Mouse (Mus musculus) stomach, postnatal 0 days (tissue): ENCODE measurements at regions not wholly inside any gene's neighbourhood (a gene's known extent, or its start where the extent isn't known, plus 50 kb on each side); places are given as distances from the start of the nearest gene placed in this dataset.

Experiments
- ATAC-seq: fragments of 200-750 bp; cut with Nextera tagmentation; 2 replicates; pipeline ENCODE4 v1.8.0; 2017; ENCODE audit not compliant: low FRiP score, low TSS enrichment
- DNase-seq: peaks from one replicate; pipeline ENCODE4 v3.0.0-alpha.2; 2016; ENCODE audit warnings: low spot score
- H3K27ac ChIP-seq: fragments of 300-500 bp; sonication (generic); replicated peaks from 2 replicates; pipeline ENCODE4 v1.5.1; 2014; ENCODE audit warnings: mild to moderate bottlenecking, control low read depth
- H3K27me3 ChIP-seq: fragments of 300-500 bp; sonication (generic); 2 replicates; pipeline ENCODE4 v1.6.1; 2014; ENCODE audit warnings: low read length; ENCODE audit not compliant: control insufficient read depth, insufficient read depth
- H3K36me3 ChIP-seq: fragments of 300-500 bp; sonication (generic); 2 replicates; pipeline ENCODE4 v1.6.1; 2014; ENCODE audit warnings: low read length, mixed read lengths; ENCODE audit not compliant: control insufficient read depth, insufficient read depth
- H3K4me1 ChIP-seq: fragments of 300-500 bp; sonication (generic); replicated peaks from 2 replicates; pipeline ENCODE4 v1.6.1; 2014; ENCODE audit warnings: antibody characterized with exemption; ENCODE audit not compliant: control insufficient read depth, insufficient read depth
- H3K4me2 ChIP-seq: fragments of 300-500 bp; sonication (generic); replicated peaks from 2 replicates; pipeline ENCODE4 v1.6.1; 2014; ENCODE audit warnings: low read depth, mild to moderate bottlenecking, control low read depth, moderate library complexity
- H3K4me3 ChIP-seq: fragments of 300-500 bp; sonication (generic); 2 replicates; pipeline ENCODE4 v1.5.1; 2014; ENCODE audit warnings: low read depth, low read length, control low read depth
- H3K9ac ChIP-seq: fragments of 300-500 bp; sonication (generic); 2 replicates; pipeline ENCODE4 v1.6.1; 2014; ENCODE audit warnings: mild to moderate bottlenecking, low read length, control low read depth, mixed read lengths
- H3K9me3 ChIP-seq: fragments of 300-500 bp; sonication (generic); 2 replicates; pipeline ENCODE4 v1.6.1; 2016; ENCODE audit warnings: low read length; ENCODE audit not compliant: control insufficient read depth
- CTCF ChIP-seq: IDR thresholded peaks from 2 replicates; pipeline ENCODE4 v1.5.1; 2016; ENCODE audit warnings: antibody characterized with exemption, low read depth, mild to moderate bottlenecking, moderate library complexity
- EP300 ChIP-seq: optimal IDR thresholded peaks from 2 replicates; pipeline ENCODE3; 2016; ENCODE audit warnings: antibody characterized with exemption
- WGBS: fragments of 180-500 bp; shearing (Covaris S2); extraction: QIAGEN DNeasy Blood & Tissue Kit; methylation state at CpG from one replicate; pipeline ENCODE4 v1.1.7; 2014; 5-methylcytosine and 5-hydroxymethylcytosine counted together

DNA sequence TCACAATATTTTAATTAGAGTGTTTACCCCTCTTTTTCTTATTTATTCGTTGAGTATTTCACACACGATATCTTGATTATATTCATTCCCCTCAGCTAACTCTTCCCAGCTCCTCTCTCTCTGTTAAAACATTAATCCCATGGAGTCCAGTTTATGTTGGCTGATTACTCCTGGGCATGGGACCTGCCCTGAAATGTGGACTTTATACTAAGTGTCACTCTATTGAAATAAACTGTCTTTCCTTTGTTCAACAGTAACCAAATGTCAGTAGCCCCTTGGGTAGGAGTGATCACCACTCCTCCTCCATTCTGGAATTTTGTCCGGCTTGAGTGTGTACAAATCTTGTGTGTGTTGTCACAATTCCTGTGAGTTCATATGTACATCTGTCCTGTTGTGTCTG, 113.4 kb downstream of the Cdc42ep3 start:
- no peaks in the 10 kb centered on the region for H3K27me3 ChIP-seq
- ATAC-seq: no peak
- WGBS: 85% methylated on average over 3 of the region's 3 CpGs
- H3K27ac ChIP-seq: no peak overlapping the region
- no peak for DNase-seq
- no peaks in the 10 kb centered on the region for H3K9me3 ChIP-seq
- TF ChIP-seq CTCF (no peak), EP300 (no peak)
- no peaks in the 10 kb centered on the region for H3K4me1 ChIP-seq
- no peaks in the 10 kb centered on the region for H3K36me3 ChIP-seq
- H3K4me3 ChIP-seq: no peak overlapping the region
- no peak overlapping the region for H3K4me2 ChIP-seq
- H3K9ac ChIP-seq: no peak overlapping the region

DNA sequence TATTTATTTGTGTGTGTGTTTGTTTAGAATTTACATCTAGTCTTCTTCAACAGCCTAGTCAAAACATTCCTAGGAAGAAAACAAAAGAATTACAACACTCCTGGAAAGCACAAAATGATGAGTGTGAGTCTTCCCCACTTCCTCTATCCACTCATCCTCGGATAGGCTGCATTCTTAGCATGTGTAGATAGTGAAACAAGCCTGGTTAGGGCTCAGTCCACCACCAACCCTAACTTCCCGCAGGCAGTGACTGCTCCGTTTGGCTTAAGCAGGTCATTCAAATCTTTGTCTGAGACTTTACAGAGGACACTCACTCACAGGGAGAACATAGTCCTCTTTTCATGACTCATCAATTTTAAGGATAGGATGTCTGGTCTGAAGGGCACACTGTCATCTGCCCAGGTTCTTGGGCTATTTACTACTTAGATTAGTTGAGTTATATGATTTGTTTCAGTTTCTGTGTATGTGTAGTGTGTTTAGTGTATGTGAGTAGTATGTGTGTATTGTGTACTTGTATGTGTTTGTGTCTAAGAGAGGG, 118.6 kb downstream of the Cdc42ep3 start:
- Histone ChIP-seq H3K4me2 (no peak overlapping the region), H3K9me3 (no peaks in the 10 kb centered on the region), H3K36me3 (no peaks in the 10 kb centered on the region), H3K4me1 (no peaks in the 10 kb centered on the region), H3K9ac (no peak overlapping the region), H3K4me3 (no peak overlapping the region), H3K27ac (no peak overlapping the region), H3K27me3 (no peaks in the 10 kb centered on the region)
- ATAC-seq (no peak), DNase-seq (no peak)
- TF ChIP-seq CTCF: no peak
- TF ChIP-seq EP300: no peak
- WGBS: 73% methylated on average over 3 of the region's 3 CpGs

DNA sequence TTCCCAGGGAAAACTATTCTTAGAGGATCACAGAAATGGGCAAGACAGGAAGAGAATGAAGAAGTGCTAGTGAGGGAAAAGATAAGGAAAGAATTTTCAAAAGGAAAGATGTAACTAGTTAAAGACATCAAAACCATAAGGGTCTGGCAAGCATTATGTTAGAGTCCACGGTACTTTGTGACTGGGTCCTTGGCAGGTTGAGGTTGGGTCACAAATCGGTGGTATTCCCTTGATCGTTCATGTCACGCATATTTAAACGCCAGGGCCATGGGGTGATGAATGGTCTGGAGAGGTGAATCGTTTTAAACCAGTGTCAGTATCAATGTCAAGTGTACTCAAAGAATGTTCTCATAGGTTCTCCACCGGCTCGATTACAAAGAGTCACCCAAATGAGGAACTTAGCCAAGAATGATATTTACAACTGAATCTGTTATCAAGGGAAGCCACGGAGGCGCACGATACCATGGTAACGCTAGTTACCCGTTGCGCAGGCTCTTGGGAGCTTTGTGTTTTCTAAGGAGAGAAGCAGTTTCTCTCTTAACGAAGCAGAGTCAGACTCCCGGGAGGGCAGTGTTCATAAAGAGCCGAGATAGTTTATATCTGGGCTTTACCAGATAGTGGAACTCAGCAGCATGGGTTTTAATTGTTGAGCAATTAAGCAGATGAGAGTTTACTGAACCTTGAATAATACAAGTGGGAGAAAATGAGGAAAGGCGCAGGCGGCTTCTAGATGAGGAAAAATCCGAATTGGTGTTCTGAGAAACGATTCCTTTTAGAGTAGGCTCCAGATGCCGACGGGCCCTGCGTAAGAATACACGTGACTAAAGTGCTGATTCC, 124.0 kb downstream of the Cdc42ep3 start:
- no peak for ATAC-seq
- Histone ChIP-seq H3K4me2 (no peak overlapping the region), H3K27ac (no peak overlapping the region), H3K27me3 (no peaks in the 10 kb centered on the region), H3K4me3 (no peak overlapping the region), H3K36me3 (no peaks in the 10 kb centered on the region), H3K4me1 (no peaks in the 10 kb centered on the region), H3K9ac (no peak overlapping the region), H3K9me3 (no peaks in the 10 kb centered on the region)
- TF ChIP-seq EP300 (no peak), CTCF (no peak)
- 66% methylated on average over 25 of the region's 25 CpGs for WGBS
- DNase-seq: no peak

DNA sequence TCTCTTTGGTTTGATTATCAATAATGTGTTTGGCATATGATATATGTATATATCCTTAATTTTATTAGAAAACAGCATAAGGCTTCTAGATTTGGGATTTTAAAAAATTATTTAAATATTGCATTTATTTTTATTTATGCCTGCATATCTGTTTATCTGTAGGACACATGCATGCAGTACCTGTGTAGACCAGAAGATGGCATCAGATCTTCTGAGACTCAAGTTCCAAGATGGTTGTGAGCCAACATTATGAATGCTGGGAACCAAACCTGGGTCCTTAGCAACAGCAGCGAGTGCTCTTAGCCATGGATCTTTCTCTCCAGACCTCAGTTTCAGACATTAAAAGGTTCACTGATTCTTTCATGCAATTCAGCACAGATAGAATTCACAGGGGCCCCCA, 148.3 kb downstream of the Cdc42ep3 start:
- H3K27me3 ChIP-seq: no peaks in the 10 kb centered on the region
- DNase-seq (no peak), ATAC-seq (no peak)
- no peaks in the 10 kb centered on the region for H3K4me1 ChIP-seq
- H3K27ac ChIP-seq: no peak overlapping the region
- 0 out of 2 replicates have a peak, but pooled peaks cover 4% of the 10 kb centered on the region for H3K9me3 ChIP-seq
- TF ChIP-seq EP300: no peak
- peak; percentile 50 for TF ChIP-seq CTCF
- no peak overlapping the region for H3K4me3 ChIP-seq
- no peaks in the 10 kb centered on the region for H3K36me3 ChIP-seq
- no peak overlapping the region for H3K9ac ChIP-seq
- H3K4me2 ChIP-seq: no peak overlapping the region
- WGBS: 90% methylated on average over 1 of the region's 1 CpGs

DNA sequence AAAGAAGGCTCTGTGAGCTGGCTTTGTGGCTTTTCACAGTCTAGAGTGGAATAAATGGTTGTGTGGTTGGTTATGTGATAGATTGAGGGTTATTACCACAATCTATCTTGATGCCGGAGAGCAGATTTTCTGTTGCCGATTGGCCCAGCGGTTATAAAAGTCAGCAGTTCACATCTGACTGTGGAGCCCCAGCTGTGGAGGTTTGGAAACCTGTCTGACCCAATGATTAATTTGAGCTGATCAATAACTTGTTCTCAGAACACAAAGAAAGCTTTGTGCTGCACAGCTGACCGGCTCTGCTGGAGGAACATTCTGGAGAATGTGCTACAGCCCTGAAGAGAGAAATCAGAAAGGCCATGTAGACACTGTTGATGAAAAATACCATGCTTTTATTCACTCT, 148.8 kb downstream of the Cdc42ep3 start:
- H3K4me2 ChIP-seq: no peak overlapping the region
- H3K27me3 ChIP-seq: no peaks in the 10 kb centered on the region
- H3K9ac ChIP-seq: no peak overlapping the region
- DNase-seq (no peak), ATAC-seq (no peak)
- H3K9me3 ChIP-seq: 0 out of 2 replicates have a peak, but pooled peaks cover 4% of the 10 kb centered on the region
- H3K4me3 ChIP-seq: no peak overlapping the region
- no peaks in the 10 kb centered on the region for H3K36me3 ChIP-seq
- 72% methylated on average over 4 of the region's 4 CpGs for WGBS
- H3K27ac ChIP-seq: no peak overlapping the region
- TF ChIP-seq CTCF (no peak), EP300 (no peak)
- no peaks in the 10 kb centered on the region for H3K4me1 ChIP-seq

DNA sequence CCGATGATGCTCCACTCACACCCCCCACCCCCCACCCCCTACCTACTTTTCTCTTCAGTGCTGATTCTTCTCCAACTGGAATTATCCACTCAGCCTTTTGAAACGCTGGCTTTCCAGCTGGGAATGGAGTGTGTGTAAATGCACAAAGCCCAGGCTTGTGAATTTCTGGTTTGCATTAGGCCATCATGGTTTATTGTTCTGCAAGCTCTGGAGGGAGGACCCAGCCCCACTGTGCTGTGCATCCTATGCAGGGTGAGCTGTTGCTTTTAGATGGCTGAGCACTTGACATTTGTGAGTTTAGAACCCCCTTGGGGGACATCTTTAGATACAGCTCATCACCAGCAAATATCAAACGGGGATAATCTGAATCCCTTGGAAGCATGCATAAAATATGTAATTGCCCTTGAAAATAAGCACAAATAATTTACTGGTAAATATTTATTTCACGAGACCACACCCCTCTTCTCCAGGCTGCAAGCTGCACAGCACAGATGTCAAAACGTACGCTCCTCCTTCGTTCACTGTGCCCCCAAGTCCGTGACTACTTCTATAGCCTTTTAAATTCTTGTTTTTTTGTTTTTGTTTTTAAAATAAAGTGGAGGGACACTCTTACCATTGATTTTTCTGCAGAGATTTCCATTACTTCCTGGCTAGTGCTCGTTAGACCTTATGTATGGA, 148.2 kb downstream of the Qpct start:
- Histone ChIP-seq H3K9ac (no peak overlapping the region), H3K4me2 (no peak overlapping the region), H3K27ac (no peak overlapping the region), H3K4me3 (no peak overlapping the region), H3K27me3 (no peaks in the 10 kb centered on the region), H3K9me3 (0 out of 2 replicates have a peak, but pooled peaks cover 4% of the 10 kb centered on the region), H3K36me3 (no peaks in the 10 kb centered on the region), H3K4me1 (no peaks in the 10 kb centered on the region)
- no peak for ATAC-seq
- WGBS: 65% methylated on average over 9 of the region's 9 CpGs
- DNase-seq: no peak
- TF ChIP-seq EP300: no peak
- no peak for TF ChIP-seq CTCF
